Mouse (Mus musculus): ENCODE data around the gene Olfr402. TPM values are rescaled to one million over a fixed set of nuclear protein-coding genes. Genes with fewer than 3 reads are reported as not detected.
"Not testable (repeated sequence)": the region's sequence is repeated elsewhere in the genome, so short reads cannot be mapped to it uniquely, and the experiment has no call there.

The Olfr402 gene
- not detected for polyA plus RNA-seq (2017; shearing (Covaris generic))

DNA sequence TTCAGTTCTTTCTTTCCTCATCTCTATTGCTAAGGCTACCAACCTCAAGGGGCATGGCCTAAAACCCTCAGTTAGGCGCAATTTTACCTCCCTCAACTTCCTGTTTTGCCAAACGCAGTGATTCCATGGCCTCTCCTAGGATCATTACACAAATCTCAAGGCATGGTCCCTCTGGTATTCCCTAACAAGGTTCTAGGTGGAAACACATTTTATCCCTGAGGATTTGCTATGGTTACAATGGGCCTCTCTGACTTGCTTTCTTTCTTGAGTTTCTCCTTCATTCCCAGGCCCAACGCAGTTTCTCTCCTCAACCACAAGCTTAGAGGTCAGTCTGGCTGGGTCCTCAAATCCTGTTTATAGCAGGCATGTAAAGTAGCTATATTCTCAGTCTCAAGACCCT lies at the start of gene Olfr402:
Gene Olfr402, plus strand, starts transcription at position 301 of the 400 bp plus-strand sequence.
- ATAC-seq = no peak

DNA sequence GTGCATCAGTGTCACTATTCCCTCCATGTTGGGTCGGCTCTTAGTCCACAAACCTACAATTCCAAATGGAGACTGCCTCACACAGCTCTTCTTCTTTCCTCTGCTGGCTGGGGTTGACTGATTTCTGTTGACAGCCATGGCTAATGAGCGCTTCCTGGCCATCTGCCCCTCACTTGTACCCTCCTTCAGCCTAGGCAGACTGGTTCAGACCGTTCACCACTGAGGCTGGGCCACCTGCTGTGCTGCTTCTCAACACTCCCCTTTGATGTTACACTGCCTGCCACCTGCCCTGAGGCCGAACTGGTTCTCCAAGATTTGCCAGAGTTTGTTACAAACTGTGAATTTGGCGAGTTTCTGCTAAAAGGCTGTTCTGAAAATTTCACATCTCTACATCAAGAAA lies 48.3 kb upstream of the Olfr402 start:
- ATAC-seq = no peak

DNA sequence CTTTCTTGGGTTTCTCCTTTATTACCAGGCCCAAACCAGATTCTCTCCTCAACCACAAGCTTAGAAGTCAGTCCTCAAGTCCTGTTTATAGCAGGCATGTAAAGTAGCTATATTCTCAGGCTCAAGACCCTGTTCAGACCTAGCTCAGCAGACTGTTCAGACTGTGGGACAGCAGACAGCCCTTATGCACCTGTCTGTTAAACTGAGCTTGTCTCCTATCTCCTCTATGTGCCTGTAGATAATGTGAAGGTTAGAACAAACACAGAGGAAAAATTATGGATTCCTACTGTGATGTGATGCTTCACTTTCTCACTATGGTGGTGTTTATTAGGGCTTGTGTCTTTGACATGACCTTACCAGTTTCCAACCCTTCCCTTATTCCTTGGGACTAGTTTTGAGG lies 39.9 kb upstream of the Olfr402 start, which contains the start of gene Olfr401:
Gene Olfr401, plus strand, starts transcription at position 301 of the 400 bp plus-strand sequence.
- no peak for ATAC-seq

DNA sequence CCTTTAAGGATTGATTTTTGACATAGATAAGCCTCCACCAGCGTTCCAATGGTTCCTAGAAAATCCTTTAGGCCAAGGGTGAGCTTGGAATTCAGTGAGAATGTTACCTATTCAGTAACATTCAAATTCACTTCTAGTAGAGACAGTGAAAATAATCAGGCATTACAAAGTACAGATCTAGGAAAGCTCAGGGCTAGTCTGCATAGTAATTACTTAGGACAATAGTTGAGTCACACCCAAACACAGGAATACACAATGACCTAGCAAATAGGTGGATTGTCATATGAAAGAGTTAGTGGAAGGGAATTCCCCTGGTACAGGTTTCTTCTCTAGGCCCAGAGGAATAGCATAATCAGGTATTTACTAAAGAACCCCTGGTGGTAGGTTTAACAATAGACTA lies 13.3 kb upstream of the Olfr402 start:
- not testable (repeated sequence) for ATAC-seq

DNA sequence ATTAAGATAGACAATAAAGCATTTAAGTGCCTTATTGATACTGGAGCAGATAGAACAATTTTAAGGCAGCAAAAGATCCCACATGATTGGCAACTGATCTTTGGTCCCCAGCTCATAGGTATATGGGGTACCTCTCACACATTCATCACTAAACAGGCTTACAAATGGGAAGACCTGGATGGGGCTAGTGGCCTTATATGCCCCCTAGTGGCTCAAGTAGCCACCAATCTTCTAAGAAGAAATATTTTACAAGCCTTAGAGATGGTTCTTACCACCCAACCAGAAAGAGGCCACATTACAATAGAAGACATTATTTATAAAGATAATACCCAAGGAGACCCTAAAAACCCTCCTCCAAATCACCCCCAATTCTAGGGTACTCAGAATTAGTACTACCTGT lies 7.5 kb upstream of the Olfr402 start:
- no peak for ATAC-seq

DNA sequence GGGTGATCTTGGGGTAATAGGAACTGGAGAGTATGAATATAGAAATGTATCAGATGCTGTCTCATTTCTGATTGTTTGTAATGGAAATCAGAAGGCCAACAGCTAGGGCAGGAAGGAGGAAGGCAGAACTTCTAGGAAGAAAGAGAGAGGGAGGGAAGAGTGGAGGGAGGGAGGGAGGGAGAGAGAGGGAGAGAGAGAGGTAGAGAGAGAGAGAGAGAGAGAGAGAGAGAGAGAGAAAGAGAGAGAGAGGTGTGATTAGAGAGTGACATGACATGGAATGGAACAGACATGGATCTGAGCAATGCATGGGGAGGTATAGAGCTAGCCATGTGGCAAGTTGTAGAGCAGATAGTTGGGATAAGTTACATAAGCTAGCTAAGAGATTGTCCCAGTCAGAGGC lies 15.4 kb downstream of the Olfr402 start:
- ATAC-seq = no peak

DNA sequence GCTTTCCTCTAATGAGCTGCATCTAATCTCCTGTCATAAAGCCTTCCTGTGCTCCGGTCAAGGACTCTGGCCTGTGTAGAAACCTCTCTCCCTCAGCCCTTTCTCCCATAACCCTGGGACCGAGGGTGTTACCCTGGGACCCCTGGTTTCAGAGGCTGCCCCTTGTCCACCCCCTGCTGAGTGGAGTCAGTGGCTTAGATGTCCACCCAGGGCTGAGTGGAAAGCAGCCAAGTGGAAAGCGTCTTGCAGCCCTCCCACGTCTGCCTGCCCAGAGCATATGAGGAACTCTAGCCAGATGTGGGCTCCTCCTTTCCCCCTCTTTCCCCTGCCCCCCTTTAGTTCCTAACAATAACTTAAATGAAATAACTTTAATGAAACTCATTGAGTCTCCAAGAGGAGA lies 29.8 kb downstream of the Olfr402 start:
- ATAC-seq = no peak

DNA sequence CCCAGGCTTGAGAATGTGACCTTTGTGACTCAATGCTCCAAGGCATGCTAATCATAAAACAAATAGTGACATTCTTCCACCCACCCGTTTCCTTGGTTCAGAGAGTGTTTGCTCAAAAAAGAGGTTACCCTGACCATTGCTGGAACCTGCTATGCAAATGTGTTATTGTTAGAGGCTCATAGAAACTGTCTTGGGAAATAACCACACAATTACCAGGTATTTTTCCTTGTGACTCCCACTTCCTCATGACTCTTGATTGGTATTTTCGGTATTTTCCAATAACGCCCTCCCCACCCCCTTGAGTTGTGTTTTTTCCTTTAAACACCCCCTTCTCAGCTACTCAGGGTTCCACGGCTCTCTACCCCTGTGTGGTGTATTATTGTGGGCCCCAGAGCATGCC lies 30.4 kb downstream of the Olfr402 start:
- no peak for ATAC-seq

DNA sequence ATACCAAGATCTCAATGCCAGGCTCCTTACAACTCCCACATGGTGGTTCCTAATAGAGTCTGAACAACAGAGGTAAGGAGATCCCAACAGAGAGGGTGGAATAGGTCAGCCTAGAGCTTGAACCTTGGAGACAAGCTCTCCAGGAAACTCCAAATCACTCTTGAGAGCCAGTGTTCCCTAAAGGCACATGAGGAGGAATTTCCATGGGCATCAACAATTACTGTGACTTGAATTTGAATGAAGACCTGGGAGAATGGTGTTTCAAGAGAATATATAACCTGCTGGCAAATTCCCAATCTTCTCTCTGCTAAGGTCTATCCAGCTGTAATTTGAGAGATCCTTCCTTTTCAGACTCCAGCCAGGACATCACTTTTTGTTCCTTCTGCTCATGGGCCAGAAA lies 32.6 kb downstream of the Olfr402 start, which contains the start of gene Olfr403:
Gene Olfr403, plus strand, starts transcription at position 301 of the 400 bp plus-strand sequence.
- ATAC-seq = no peak

Other genes with a start within 250 kb of the Olfr402 start
- gene Olfr395, start 244.2 kb upstream of the Olfr402 start, polyA plus RNA-seq (2017; shearing (Covaris generic)) = not detected
- gene Olfr23, start 216.9 kb upstream of the Olfr402 start, polyA plus RNA-seq (2017; shearing (Covaris generic)) = not detected
- gene Olfr397, start 192.7 kb upstream of the Olfr402 start, polyA plus RNA-seq (2017; shearing (Covaris generic)) = not detected
- gene Olfr398, start 163.1 kb upstream of the Olfr402 start, polyA plus RNA-seq (2017; shearing (Covaris generic)) = not detected
- gene Olfr139, start 97.0 kb upstream of the Olfr402 start, polyA plus RNA-seq (2017; shearing (Covaris generic)) = not detected
- gene Olfr399, start 96.9 kb upstream of the Olfr402 start, polyA plus RNA-seq (2017; shearing (Covaris generic)) = not detected
- gene Zfp616, start 83.6 kb upstream of the Olfr402 start, polyA plus RNA-seq (2017; shearing (Covaris generic)) = not detected
- under 1 TPM in 1 of 3 experiments, not detected in 2; 0.25 TPM for gene Olfr401, start 39.8 kb upstream of the Olfr402 start, polyA plus RNA-seq (2017; shearing (Covaris generic))
- not detected for gene Olfr403, start 32.7 kb downstream of the Olfr402 start, polyA plus RNA-seq (2017; shearing (Covaris generic))
- gene Olfr43, start 57.9 kb downstream of the Olfr402 start, polyA plus RNA-seq (2017; shearing (Covaris generic)) = not detected
- not detected for gene Olfr406, start 106.3 kb downstream of the Olfr402 start, polyA plus RNA-seq (2017; shearing (Covaris generic))
- gene Olfr59, start 130.2 kb downstream of the Olfr402 start, polyA plus RNA-seq (2017; shearing (Covaris generic)) = not detected
- not detected for gene Olfr410, start 184.5 kb downstream of the Olfr402 start, polyA plus RNA-seq (2017; shearing (Covaris generic))
- not detected for gene Olfr411, start 199.1 kb downstream of the Olfr402 start, polyA plus RNA-seq (2017; shearing (Covaris generic))
- gene Olfr412, start 208.5 kb downstream of the Olfr402 start, polyA plus RNA-seq (2017; shearing (Covaris generic)) = not detected

Data from inflammation-experienced regulatory T-cells, adult 6 months (primary cell).